Mouse (Mus musculus): ENCODE results near the gene Lmbr1l. TPM values are rescaled to one million over a fixed set of nuclear protein-coding genes. Genes with fewer than 3 reads are reported as not detected.

Gene Lmbr1l
- polyA plus RNA-seq, 1 experiment, result 9.2 TPM

- TF ChIP-seq GATA1 (IDR thresholded peaks at IDR 0.05; ENCODE audit: low read length), result no peak
Observed at GRCm38 (mm10) chr15:98886667-98887387, 31.2 kb downstream of the Lmbr1l start.

GRCm38 (mm10) chr15:98884106-98884505 is 33.9 kb downstream of the Lmbr1l start:
- TF ChIP-seq GATA1 (IDR thresholded peaks at IDR 0.05; ENCODE audit: low read length), result no peak

GRCm38 (mm10) chr15:98883661-98884060 is 34.4 kb downstream of the Lmbr1l start:
- TF ChIP-seq GATA1 (IDR thresholded peaks at IDR 0.05; ENCODE audit: low read length), result no peak

- TF ChIP-seq GATA1 (IDR thresholded peaks at IDR 0.05; ENCODE audit: low read length), result no peak
Observed at GRCm38 (mm10) chr15:98881656-98882008, 36.4 kb downstream of the Lmbr1l start.

GRCm38 (mm10) chr15:98880978-98881655 is 36.9 kb downstream of the Lmbr1l start:
- no peak for TF ChIP-seq GATA1 (IDR thresholded peaks at IDR 0.05; ENCODE audit: low read length)

- no peak for TF ChIP-seq GATA1 (IDR thresholded peaks at IDR 0.05; ENCODE audit: low read length)
Observed at GRCm38 (mm10) chr15:98877331-98877730, 40.7 kb downstream of the Lmbr1l start.

- TF ChIP-seq GATA1 (IDR thresholded peaks at IDR 0.05; ENCODE audit: low read length), result no peak
Observed at GRCm38 (mm10) chr15:98871916-98872888, 45.8 kb downstream of the Lmbr1l start.

GRCm38 (mm10) chr15:98871070-98871915 is 46.7 kb downstream of the Lmbr1l start, which contains the start of gene Kmt2d:
Kmt2d (minus strand) TSS chr15:98871204.
- no peak for TF ChIP-seq GATA1 (IDR thresholded peaks at IDR 0.05; ENCODE audit: low read length)

GRCm38 (mm10) chr15:98870179-98871069 is 47.6 kb downstream of the Lmbr1l start:
- TF ChIP-seq GATA1 (IDR thresholded peaks at IDR 0.05; ENCODE audit: low read length), result no peak

GRCm38 (mm10) chr15:98869342-98870178 is 48.5 kb downstream of the Lmbr1l start:
- TF ChIP-seq GATA1 (IDR thresholded peaks at IDR 0.05; ENCODE audit: low read length), result no peak

GRCm38 (mm10) chr15:98868346-98869063 is 49.5 kb downstream of the Lmbr1l start:
- no peak for TF ChIP-seq GATA1 (IDR thresholded peaks at IDR 0.05; ENCODE audit: low read length)

- TF ChIP-seq GATA1 (IDR thresholded peaks at IDR 0.05; ENCODE audit: low read length), result no peak
Observed at GRCm38 (mm10) chr15:98867321-98867720, 50.7 kb downstream of the Lmbr1l start.
